Mouse (Mus musculus): ENCODE results near the gene Uhrf2. TPM values are rescaled to one million over a fixed set of nuclear protein-coding genes. Genes with fewer than 3 reads are reported as not detected.

Uhrf2 gene
- total RNA-seq, 4 experiments from 2014 or later: 46.9 to 49.2 (median 48.5) TPM

DNA sequence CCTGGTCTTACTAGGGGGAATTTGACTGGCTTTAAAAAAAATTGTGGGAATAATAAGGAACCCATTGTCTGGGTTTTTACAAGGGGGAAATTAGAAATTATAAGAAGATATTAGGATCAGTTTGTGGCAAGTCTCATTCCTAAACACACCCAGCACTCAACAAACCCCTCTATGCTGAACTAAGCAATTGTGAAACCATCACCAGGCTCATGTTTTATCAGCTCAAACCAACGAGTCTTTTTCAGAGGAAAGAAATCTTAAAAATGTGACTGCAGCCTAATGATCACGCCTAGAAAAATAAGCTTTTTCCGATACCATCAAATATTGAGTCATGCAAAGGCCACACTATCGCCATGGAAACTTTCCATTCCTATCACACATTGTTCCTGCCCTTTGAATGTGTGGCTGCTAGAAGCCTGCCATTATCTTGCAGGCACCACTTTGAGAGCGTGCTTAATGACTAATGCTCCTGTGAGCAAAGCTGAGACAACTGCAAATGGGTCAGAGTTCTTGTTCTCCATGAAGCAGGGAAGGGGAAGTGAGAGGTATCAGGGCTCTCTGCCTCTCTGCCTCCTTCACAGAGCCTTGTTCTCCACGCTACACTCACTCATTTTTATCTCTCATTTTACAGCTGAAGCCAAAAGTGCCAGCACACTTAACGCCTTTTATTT, 94.8 kb downstream of the Uhrf2 start:
- no peak for DNase-seq (ENCODE audit: low spot score in 2 of 2)

DNA sequence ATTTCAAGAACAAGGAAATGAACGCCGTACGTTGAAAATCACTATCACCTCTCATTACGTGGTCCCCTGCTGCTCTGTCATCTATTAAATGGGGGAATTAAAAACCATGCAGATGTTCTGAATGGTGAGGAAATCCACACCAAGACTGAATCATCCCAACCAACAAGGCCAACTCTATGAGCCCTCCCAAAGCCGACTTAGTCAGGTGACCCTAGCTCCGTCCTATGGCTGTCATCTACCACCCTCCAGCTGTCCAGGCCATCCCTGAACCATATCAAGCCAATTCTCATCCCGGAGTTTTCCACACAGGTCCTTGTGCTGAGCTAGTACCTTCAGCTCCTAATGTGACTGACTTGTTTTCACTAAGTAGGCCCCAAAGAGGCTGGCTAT, 95.4 kb downstream of the Uhrf2 start:
- DNase-seq (ENCODE audit: low spot score in 2 of 2): no peak

DNA sequence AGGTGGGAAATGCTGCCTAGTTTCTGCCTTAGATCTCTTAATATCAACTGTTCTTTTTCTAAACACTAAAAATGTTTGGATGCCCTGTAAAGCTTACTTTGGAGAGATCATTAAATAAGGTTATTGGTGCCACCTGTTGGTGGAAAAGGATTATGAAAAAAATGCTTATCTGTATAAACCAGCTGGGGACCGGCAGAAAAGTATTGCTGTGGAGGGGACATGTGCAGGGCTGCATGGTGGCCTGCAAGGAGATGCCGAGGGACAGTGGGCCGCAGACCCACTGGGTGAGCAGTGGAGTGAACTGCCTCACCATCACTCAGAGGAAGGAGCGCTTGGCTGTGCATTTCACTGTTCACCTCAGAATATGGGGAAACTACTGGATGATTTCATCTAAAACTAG, 97.9 kb downstream of the Uhrf2 start:
- no peak for DNase-seq (ENCODE audit: low spot score in 2 of 2)

DNA sequence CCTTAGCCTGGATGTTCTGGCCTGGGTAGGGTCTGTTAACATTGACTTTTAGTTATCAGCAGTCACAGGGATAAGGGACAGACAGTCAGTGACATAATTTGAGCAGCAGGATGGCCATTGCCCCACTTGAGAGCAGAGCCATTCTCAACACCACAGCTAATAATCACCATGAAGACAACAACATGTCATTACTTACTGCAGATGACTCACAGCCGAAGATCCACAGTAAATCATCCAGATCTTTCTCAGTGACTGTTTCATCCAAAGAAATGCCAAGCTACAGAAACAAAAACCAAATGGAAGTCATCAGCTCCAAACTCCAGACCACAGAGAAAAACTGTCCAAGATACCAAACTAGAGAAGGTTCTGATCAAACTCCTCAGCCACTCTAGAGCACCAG, 106.0 kb downstream of the Uhrf2 start:
- DNase-seq (ENCODE audit: low spot score in 2 of 2): no peak

Other genes with a start within 250 kb of the Uhrf2 start
- gene 9930021J03Rik, start 224.5 kb upstream of the Uhrf2 start, total RNA-seq (2022): 10 to 100 TPM; 36.1 to 44.9 (median 40.3) TPM
- gene Ranbp6, start 217.5 kb upstream of the Uhrf2 start, total RNA-seq (2022): 10 to 100 TPM; 31.4 to 33.1 (median 32.4) TPM
- 100 to 1,000 TPM in 3 of 4 experiments, 10 to 100 TPM in 1; 97.9 to 105 (median 103) TPM for gene Il33, start 105.4 kb upstream of the Uhrf2 start, total RNA-seq (2022)
- gene Trpd52l3, start 26.7 kb upstream of the Uhrf2 start, total RNA-seq (2022): not detected
- gene Gldc, start 144.9 kb downstream of the Uhrf2 start, total RNA-seq (2022): 10 to 100 TPM; 19.8 to 21.3 (median 21.2) TPM
- not detected for gene Mbl2, start 202.4 kb downstream of the Uhrf2 start, total RNA-seq (2022)

Measured in left cerebral cortex, adult 8-10 months (tissue).